ENCODE assay signal across 8 mouse cellular contexts in the genomic region with DNA sequence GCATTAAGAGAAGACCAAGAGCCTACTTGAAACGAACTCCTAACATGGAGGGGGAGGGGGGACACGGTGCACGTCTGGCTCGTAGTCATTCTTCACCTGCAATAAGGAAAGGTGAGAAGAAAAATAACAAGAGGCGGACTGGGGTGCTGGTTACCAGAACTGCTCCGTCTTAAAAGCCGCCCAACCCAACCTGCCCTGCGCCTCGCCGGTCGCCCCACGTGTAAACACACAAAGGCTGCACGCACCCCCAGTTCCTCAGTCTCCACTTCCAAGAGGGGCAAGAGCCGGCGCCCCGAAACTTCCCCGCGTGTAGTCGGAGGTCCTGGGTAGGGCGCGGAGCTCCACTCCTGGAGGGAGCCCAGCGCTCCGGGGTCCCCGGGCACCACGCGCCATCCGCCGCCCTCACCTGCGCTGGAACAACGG. TPM values are rescaled to one million over a fixed set of nuclear protein-coding genes. Genes with fewer than 3 reads are reported as not detected.
DNase-seq lines count a peak whose midpoint lies in the region; ATAC-seq and TF ChIP-seq lines count a peak whose summit lies in the region.

No protein-coding gene starts in this region.

- no peak for ATAC-seq in hindbrain, embryonic 12.5 days (ENCODE audit: low FRiP score)
- no peak for ATAC-seq in midbrain, embryonic 12.5 days (ENCODE audit: low FRiP score, low read depth)
- no peak for ATAC-seq in erythroid progenitor cell, adult 5-6 weeks (replicated peaks; ENCODE audit: low FRiP score, poor library complexity, severe bottlenecking)

- no peak overlapping the region for H3K27ac ChIP-seq in liver, adult 2 months (replicated peaks; ENCODE audit: insufficient read depth, low read depth, low read length)
- peak overlapping the region; percentile 56 for H3K27ac ChIP-seq in bone marrow macrophage, adult 2 months (ENCODE audit: insufficient read depth, low read depth, low read length)
- H3K27ac ChIP-seq in hindbrain, embryonic 12.5 days: peak overlapping the region; percentile 90
- H3K27ac ChIP-seq in midbrain, embryonic 12.5 days (replicated peaks): peak overlapping the region; percentile 92

- no peaks in the 10 kb centered on the region; the same call in 1 of the 2 replicates for H3K79me2 ChIP-seq in liver, adult 2 months (ENCODE audit: control insufficient read depth, insufficient read depth, low read length)

- TF ChIP-seq CTCF in liver, adult 2 months (IDR thresholded peaks at IDR 0.05; ENCODE audit: low read depth, low read length): no peak
- TF ChIP-seq CTCF in bone marrow macrophage, adult 2 months (IDR thresholded peaks at IDR 0.05; ENCODE audit: low read depth, low read length): no peak

- 7% methylated on average over 26 of the region's 30 CpGs for WGBS in liver, adult 2 months
- under 1% methylated on average over 30 of the region's 30 CpGs for WGBS in hindbrain, embryonic 12.5 days
- under 1% methylated on average over 28 of the region's 30 CpGs for WGBS in midbrain, embryonic 12.5 days

- no peaks in the 10 kb centered on the region for H3K27me3 ChIP-seq in liver, adult 2 months (ENCODE audit: control insufficient read depth, insufficient read depth, low read length)
- no peaks in the 10 kb centered on the region for H3K27me3 ChIP-seq in hindbrain, embryonic 12.5 days
- no peaks in the 10 kb centered on the region for H3K27me3 ChIP-seq in midbrain, embryonic 12.5 days

- peak overlapping the region; percentile 69 for H3K4me2 ChIP-seq in hindbrain, embryonic 12.5 days (replicated peaks)
- peak overlapping the region; percentile 63 for H3K4me2 ChIP-seq in midbrain, embryonic 12.5 days (replicated peaks)

- no peak for TF ChIP-seq POLR2A in liver, adult 2 months (IDR thresholded peaks at IDR 0.05; ENCODE audit: extremely low read depth, insufficient read depth, low read length)
- TF ChIP-seq POLR2A in bone marrow macrophage, adult 2 months (IDR thresholded peaks at IDR 0.05; ENCODE audit: borderline replicate concordance, low read depth, low read length): no peak

- H3K4me1 ChIP-seq in liver, adult 2 months (ENCODE audit: control insufficient read depth, insufficient read depth, low read length): no peaks in the 10 kb centered on the region
- H3K4me1 ChIP-seq in bone marrow macrophage, adult 2 months (ENCODE audit: control insufficient read depth, insufficient read depth, low read length): peaks cover 14% of the 10 kb centered on the region
- H3K4me1 ChIP-seq in hindbrain, embryonic 12.5 days: peaks cover 20% of the 10 kb centered on the region
- peaks cover 30% of the 10 kb centered on the region for H3K4me1 ChIP-seq in midbrain, embryonic 12.5 days

- DNase-seq in liver, adult 2 months (ENCODE audit: extremely low read depth, low read depth, low spot score): no peak
- no peak for DNase-seq in liver
- DNase-seq in right cerebral cortex, postnatal 36 days (ENCODE audit: low spot score in 2 of 2): no peak
- no peak for DNase-seq in frontal cortex, adult 2 months (ENCODE audit: extremely low spot score in 1 of 2, low spot score in 1 of 2)

- H3K9me3 ChIP-seq in hindbrain, embryonic 12.5 days (replicated peaks): no peaks in the 10 kb centered on the region
- H3K9me3 ChIP-seq in midbrain, embryonic 12.5 days: no peaks in the 10 kb centered on the region

- no peaks in the 10 kb centered on the region for H3K36me3 ChIP-seq in liver, adult 2 months (ENCODE audit: control insufficient read depth, insufficient read depth, low read length)
- H3K36me3 ChIP-seq in hindbrain, embryonic 12.5 days: no peaks in the 10 kb centered on the region
- no peaks in the 10 kb centered on the region for H3K36me3 ChIP-seq in midbrain, embryonic 12.5 days

- H3K4me3 ChIP-seq in liver, adult 2 months (ENCODE audit: insufficient read depth, low read depth, low read length): peak overlapping the region; percentile 76
- peak overlapping the region; percentile 98 for H3K4me3 ChIP-seq in bone marrow macrophage, adult 2 months (ENCODE audit: insufficient read depth, low read length)
- peak overlapping the region; percentile 95 for H3K4me3 ChIP-seq in hindbrain, embryonic 12.5 days
- peak overlapping the region; percentile 96 for H3K4me3 ChIP-seq in midbrain, embryonic 12.5 days

- peak overlapping the region; percentile 82 for H3K9ac ChIP-seq in liver, adult 2 months (ENCODE audit: low read depth, low read length)
- peak overlapping the region; percentile 94 for H3K9ac ChIP-seq in hindbrain, embryonic 12.5 days
- peak overlapping the region; percentile 96 for H3K9ac ChIP-seq in midbrain, embryonic 12.5 days (replicated peaks)

RNA-seq across cellular contexts. Expression of gene Sinhcaf, which starts 1.9 kb away (rescaled TPM):
- total RNA-seq in liver, adult 2 months (2014; rRNA removed): 2.7 and 3.2 TPM in 2 replicates
- polyA plus RNA-seq in liver, adult 2 months (2012; rRNA removed): 0.46 and 0.67 TPM in 2 replicates
- 10.2 and 10.9 TPM in 2 replicates for polyA plus RNA-seq in bone marrow macrophage, adult 2 months (2012; ENCODE audit: insufficient read depth, insufficient read length, missing spikeins)
- polyA plus RNA-seq in hindbrain, embryonic 12.5 days (2016; fragmentation: Nextera tagmentation; extraction: Ambion mirVana): 164 and 166 TPM in 2 replicates
- polyA plus RNA-seq in midbrain, embryonic 12.5 days (2016; fragmentation: Nextera tagmentation; extraction: Ambion mirVana): 210 and 223 TPM in 2 replicates
- polyA plus RNA-seq in frontal cortex, adult 2 months (2012; rRNA removed): 2.3 and 2.7 TPM in 2 replicates
- total RNA-seq in erythroid progenitor cell, adult 5-6 weeks (2015; ENCODE audit: low replicate concordance): 1.1 and 9.2 TPM in 2 replicates
- 4.5 and 14.1 TPM in 2 replicates for total RNA-seq in erythroid progenitor cell, adult 5-6 weeks (2017; ENCODE audit: low replicate concordance)

RNA-seq across cellular contexts. Expression of gene Caprin2, which starts 48.3 kb away (rescaled TPM):
- 3.0 and 4.1 TPM in 2 replicates for total RNA-seq in liver, adult 2 months (2014; rRNA removed)
- polyA plus RNA-seq in liver, adult 2 months (2012; rRNA removed): 1.4 and 3.6 TPM in 2 replicates
- polyA plus RNA-seq in bone marrow macrophage, adult 2 months (2012; ENCODE audit: insufficient read depth, insufficient read length, missing spikeins): 8.3 and 9.5 TPM in 2 replicates
- 19.1 and 21.4 TPM in 2 replicates for polyA plus RNA-seq in hindbrain, embryonic 12.5 days (2016; fragmentation: Nextera tagmentation; extraction: Ambion mirVana)
- polyA plus RNA-seq in midbrain, embryonic 12.5 days (2016; fragmentation: Nextera tagmentation; extraction: Ambion mirVana): 21.8 and 25.3 TPM in 2 replicates
- 18.4 and 19.4 TPM in 2 replicates for polyA plus RNA-seq in frontal cortex, adult 2 months (2012; rRNA removed)
- 13.0 and 23.9 TPM in 2 replicates for total RNA-seq in erythroid progenitor cell, adult 5-6 weeks (2015; ENCODE audit: low replicate concordance)
- 8.5 and 16.4 TPM in 2 replicates for total RNA-seq in erythroid progenitor cell, adult 5-6 weeks (2017; ENCODE audit: low replicate concordance)

Comparison
In these comparisons a context has a peak if more than half of its experiments do, and no peak if none do; other contexts are left out.
1. RNA of gene Sinhcaf, which starts 1.9 kb away (polyA plus RNA-seq): 210 to 223 TPM in midbrain, embryonic 12.5 days and 164 to 166 TPM in hindbrain, embryonic 12.5 days; 10.2 to 10.9 TPM in bone marrow macrophage, adult 2 months, 2.3 to 2.7 TPM in frontal cortex, adult 2 months and 0.46 to 0.67 TPM in liver, adult 2 months; every median in the first group is over 10 times any median in the second.
2. Peak in every context shown above with its lines, with median percentiles within 50 percentile points of each other: H3K4me3 ChIP-seq and H3K9ac ChIP-seq.